Mouse (Mus musculus): ENCODE measurements at regions not wholly inside any gene's neighbourhood (a gene's known extent, or its start where the extent isn't known, plus 50 kb on each side); places are given as distances from the start of the nearest gene placed in this dataset.

GRCm38 (mm10) chr6:94412341-94412740 lies 87.8 kb upstream of the Slc25a26 start:
- Histone ChIP-seq H3K4me2 (ENCODE audit: insufficient read depth, low read depth, poor library complexity, severe bottlenecking) (no peak overlapping the region), H3K27ac (ENCODE audit: insufficient read depth, low read depth) (no peak overlapping the region), H3K36me3 (replicated peaks in 1 of 2; ENCODE audit: control insufficient read depth in 1 of 2, insufficient read depth in 1 of 2, low read length in 1 of 2) (no peaks in the 10 kb centered on the region), H3K9me3 (replicated peaks; ENCODE audit: low read length) (peaks cover 67% of the 10 kb centered on the region), H3K79me2 (replicated peaks; ENCODE audit: control insufficient read depth, extremely low read depth, insufficient read depth, poor library complexity, severe bottlenecking) (no peaks in the 10 kb centered on the region), H3K27me3 (replicated peaks) (no peaks in the 10 kb centered on the region), H3K9ac (ENCODE audit: insufficient read depth, low read depth) (no peak overlapping the region), H3K4me3 (replicated peaks in 1 of 3; ENCODE audit: low read depth in 2 of 3, low read length in 2 of 3, poor library complexity in 1 of 3) (no peak overlapping the region), H3K4me1 (ENCODE audit: control insufficient read depth in 1 of 2, insufficient read depth in 2 of 2) (no peaks in the 10 kb centered on the region)
- in situ Hi-C loops (cut with MboI; ENCODE audit: low pct_ligation_motif_present, low pct_unique_long_range_greater_than_20kb, low sequenced_read_pairs), result no loop called here
- dilution Hi-C loops (cut with MboI; ENCODE audit: extremely low pct_ligation_motif_present, extremely low pct_unique_long_range_greater_than_20kb, low sequenced_read_pairs), result no loop called here
- DNase-seq (ENCODE audit: extremely low read depth), result no peak
- TF ChIP-seq UBTF (IDR thresholded peaks at IDR 0.05; ENCODE audit: low read depth, low read length) (no peak), MAX (IDR thresholded peaks at IDR 0.05; ENCODE audit: low read length) (no peak), CHD2 (IDR thresholded peaks at IDR 0.05; ENCODE audit: low read length) (no peak), MAFK (IDR thresholded peaks at IDR 0.05; ENCODE audit: insufficient replicate concordance, low read length) (peak; percentile 59; the same call in 1 of the 2 replicates), EP300 (IDR thresholded peaks at IDR 0.05; ENCODE audit: low read length) (no peak)

- dilution Hi-C loops (cut with MboI; ENCODE audit: extremely low pct_ligation_motif_present, extremely low pct_unique_long_range_greater_than_20kb, low sequenced_read_pairs) (no loop called here), in situ Hi-C loops (cut with MboI; ENCODE audit: low pct_ligation_motif_present, low pct_unique_long_range_greater_than_20kb, low sequenced_read_pairs) (no loop called here)
- Histone ChIP-seq H3K4me1 (ENCODE audit: control insufficient read depth in 1 of 2, insufficient read depth in 2 of 2) (no peaks in the 10 kb centered on the region), H3K4me2 (ENCODE audit: insufficient read depth, low read depth, poor library complexity, severe bottlenecking) (no peak overlapping the region), H3K27me3 (replicated peaks) (no peaks in the 10 kb centered on the region), H3K27ac (ENCODE audit: insufficient read depth, low read depth) (no peak overlapping the region), H3K9ac (ENCODE audit: insufficient read depth, low read depth) (no peak overlapping the region), H3K36me3 (replicated peaks in 1 of 2; ENCODE audit: control insufficient read depth in 1 of 2, insufficient read depth in 1 of 2, low read length in 1 of 2) (no peaks in the 10 kb centered on the region), H3K9me3 (replicated peaks; ENCODE audit: low read length) (peaks cover 71% of the 10 kb centered on the region), H3K79me2 (replicated peaks; ENCODE audit: control insufficient read depth, extremely low read depth, insufficient read depth, poor library complexity, severe bottlenecking) (no peaks in the 10 kb centered on the region), H3K4me3 (replicated peaks in 1 of 3; ENCODE audit: low read depth in 2 of 3, low read length in 2 of 3, poor library complexity in 1 of 3) (no peak overlapping the region)
- TF ChIP-seq E2F4 (IDR thresholded peaks at IDR 0.05; ENCODE audit: insufficient replicate concordance, low read depth, low read length) (no peak), TCF12 (IDR thresholded peaks at IDR 0.05; ENCODE audit: low read depth, low read length) (no peak), JUND (conservative IDR thresholded peaks at IDR 0.05; ENCODE audit: low read depth, low read length) (no peak), ZC3H11A (IDR thresholded peaks at IDR 0.05; ENCODE audit: low read depth, low read length) (no peak), SIN3A (IDR thresholded peaks at IDR 0.05; ENCODE audit: low read length) (no peak), ETS1 (conservative IDR thresholded peaks at IDR 0.05; ENCODE audit: low read depth, low read length) (no peak), CTCF (conservative IDR thresholded peaks at IDR 0.05 in 1 of 2, IDR thresholded peaks at IDR 0.05 in 1 of 2; ENCODE audit: low read depth in 2 of 2, low read length in 2 of 2) (no peak), USF2 (conservative IDR thresholded peaks at IDR 0.05; ENCODE audit: low read depth, low read length) (no peak), MXI1 (IDR thresholded peaks at IDR 0.05; ENCODE audit: low read depth, low read length) (no peak), BHLHE40 (IDR thresholded peaks at IDR 0.05; ENCODE audit: low read depth, low read length) (no peak), MAFK (IDR thresholded peaks at IDR 0.05; ENCODE audit: insufficient replicate concordance, low read length) (no peak)
- no peak for DNase-seq (ENCODE audit: extremely low read depth)
These were observed 89.7 kb upstream of the Slc25a26 start for GRCm38 (mm10) chr6:94410480-94410879.

- H3K27me3 ChIP-seq (replicated peaks), result no peaks in the 10 kb centered on the region
- no peaks in the 10 kb centered on the region for H3K79me2 ChIP-seq (replicated peaks; ENCODE audit: control insufficient read depth, extremely low read depth, insufficient read depth, poor library complexity, severe bottlenecking)
- in situ Hi-C loops (cut with MboI; ENCODE audit: low pct_ligation_motif_present, low pct_unique_long_range_greater_than_20kb, low sequenced_read_pairs) (no loop called here), dilution Hi-C loops (cut with MboI; ENCODE audit: extremely low pct_ligation_motif_present, extremely low pct_unique_long_range_greater_than_20kb, low sequenced_read_pairs) (no loop called here)
- no peak overlapping the region for H3K9ac ChIP-seq (ENCODE audit: insufficient read depth, low read depth)
- H3K27ac ChIP-seq (ENCODE audit: insufficient read depth, low read depth), result no peak overlapping the region
- no peak overlapping the region for H3K4me3 ChIP-seq (replicated peaks in 1 of 3; ENCODE audit: low read depth in 2 of 3, low read length in 2 of 3, poor library complexity in 1 of 3)
- no peak overlapping the region for H3K4me2 ChIP-seq (ENCODE audit: insufficient read depth, low read depth, poor library complexity, severe bottlenecking)
- DNase-seq (ENCODE audit: extremely low read depth), result no peak
- TF ChIP-seq POLR2AphosphoS2 (IDR thresholded peaks at IDR 0.05; ENCODE audit: low read depth, low read length), result no peak
- TF ChIP-seq TBP (conservative IDR thresholded peaks at IDR 0.05; ENCODE audit: low read depth, low read length), result no peak
- no peak for TF ChIP-seq UBTF (IDR thresholded peaks at IDR 0.05; ENCODE audit: low read depth, low read length)
- no peak for TF ChIP-seq HCFC1 (IDR thresholded peaks at IDR 0.05; ENCODE audit: low read depth, low read length)
- no peak for TF ChIP-seq MAX (IDR thresholded peaks at IDR 0.05; ENCODE audit: low read length)
- no peak for TF ChIP-seq ZMIZ1 (IDR thresholded peaks at IDR 0.05; ENCODE audit: low read depth, low read length)
- no peaks in the 10 kb centered on the region for H3K4me1 ChIP-seq (ENCODE audit: control insufficient read depth in 1 of 2, insufficient read depth in 2 of 2)
- H3K9me3 ChIP-seq (replicated peaks; ENCODE audit: low read length), result peaks cover 72% of the 10 kb centered on the region
- no peaks in the 10 kb centered on the region for H3K36me3 ChIP-seq (replicated peaks in 1 of 2; ENCODE audit: control insufficient read depth in 1 of 2, insufficient read depth in 1 of 2, low read length in 1 of 2)
These were observed 91.1 kb upstream of the Slc25a26 start for GRCm38 (mm10) chr6:94408996-94409395.

Measured in CH12.LX (cell line).